Mouse (Mus musculus) olfactory bulb, adult 2 months (tissue): ENCODE data around the gene Wnt9b.

Source experiments
- CTCF ChIP-seq: fragments of 200-500 bp; IDR thresholded peaks from 2 replicates; pipeline ENCODE4 v1.5.1; 2012; ENCODE audit warnings: low read depth, mild to moderate bottlenecking, low read length, moderate library complexity; ENCODE audit not compliant: insufficient read depth
- POLR2A ChIP-seq: fragments of 200-500 bp; IDR thresholded peaks from 2 replicates; pipeline ENCODE4 v1.6.1; 2012; ENCODE audit warnings: mild to moderate bottlenecking, low read depth, low read length, moderate library complexity; ENCODE audit not compliant: insufficient read depth

DNA sequence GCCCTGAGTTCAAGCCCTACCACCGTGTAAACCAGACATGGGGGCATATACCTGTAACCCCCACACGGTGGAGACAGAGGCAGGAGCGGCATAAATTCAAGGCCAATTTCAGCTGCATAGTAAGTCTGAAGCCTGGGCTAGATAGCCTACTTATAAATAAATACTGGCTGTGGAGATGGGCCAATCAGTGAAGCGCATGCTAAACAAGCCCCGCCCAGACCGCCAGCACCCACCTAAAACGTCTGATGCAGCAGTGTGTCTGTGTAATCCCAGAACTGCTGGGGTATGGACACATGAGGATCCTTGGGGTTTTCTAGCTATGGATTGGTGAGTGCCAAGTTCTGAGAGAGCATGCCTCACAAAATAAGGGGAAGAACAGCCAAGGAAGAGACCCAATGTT is 10.5 kb upstream of the Wnt9b start:
- TF ChIP-seq POLR2A (no peak), CTCF (no peak)
